Mouse (Mus musculus) ES-CJ7 (cell line): ENCODE measurements at regions not wholly inside any gene's neighbourhood (a gene's known extent, or its start where the extent isn't known, plus 50 kb on each side); places are given as distances from the start of the nearest gene placed in this dataset.

Experiments
- DNase-seq: peaks from one replicate; pipeline ENCODE4 v3.0.0; 2011; ENCODE audit warnings: low read depth, low spot score

DNA sequence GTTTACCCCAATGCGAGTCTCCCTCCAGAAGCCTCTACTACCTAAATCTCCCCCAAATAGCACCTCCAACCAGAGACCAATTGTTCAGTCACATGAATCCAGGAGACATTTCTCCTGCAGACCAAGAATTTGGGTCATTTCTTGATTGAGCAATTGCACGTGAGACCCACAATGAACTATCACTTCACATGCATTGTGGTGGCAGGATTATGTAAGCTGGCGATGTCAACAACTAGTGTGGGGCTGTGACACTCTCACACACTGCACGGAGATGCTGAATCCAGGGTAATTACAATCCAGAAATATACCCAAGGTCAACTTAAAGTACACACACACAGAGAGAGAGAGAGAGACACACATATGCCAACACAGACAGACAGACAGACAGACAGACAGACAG, 148.5 kb upstream of the Dyrk2 start:
- DNase-seq: no peak

DNA sequence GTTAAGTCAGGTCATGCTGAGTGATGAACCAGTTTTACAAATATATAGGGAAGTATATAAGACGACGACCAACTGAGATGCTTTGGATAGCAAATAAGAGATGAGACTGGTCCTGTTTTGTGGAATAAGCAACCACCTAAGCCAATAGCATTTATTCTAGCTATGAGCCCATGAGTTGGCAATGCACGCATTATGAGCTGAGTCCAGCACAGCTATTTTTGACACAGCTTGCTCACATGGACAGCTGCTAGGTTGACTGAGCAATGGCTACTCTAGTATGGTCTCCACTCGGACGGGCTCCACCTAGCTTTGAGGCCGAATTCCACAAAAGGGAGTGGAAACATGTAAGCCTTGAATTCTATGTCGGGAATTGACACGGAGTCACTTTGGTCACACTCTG, 146.1 kb upstream of the Dyrk2 start:
- no peak for DNase-seq

DNA sequence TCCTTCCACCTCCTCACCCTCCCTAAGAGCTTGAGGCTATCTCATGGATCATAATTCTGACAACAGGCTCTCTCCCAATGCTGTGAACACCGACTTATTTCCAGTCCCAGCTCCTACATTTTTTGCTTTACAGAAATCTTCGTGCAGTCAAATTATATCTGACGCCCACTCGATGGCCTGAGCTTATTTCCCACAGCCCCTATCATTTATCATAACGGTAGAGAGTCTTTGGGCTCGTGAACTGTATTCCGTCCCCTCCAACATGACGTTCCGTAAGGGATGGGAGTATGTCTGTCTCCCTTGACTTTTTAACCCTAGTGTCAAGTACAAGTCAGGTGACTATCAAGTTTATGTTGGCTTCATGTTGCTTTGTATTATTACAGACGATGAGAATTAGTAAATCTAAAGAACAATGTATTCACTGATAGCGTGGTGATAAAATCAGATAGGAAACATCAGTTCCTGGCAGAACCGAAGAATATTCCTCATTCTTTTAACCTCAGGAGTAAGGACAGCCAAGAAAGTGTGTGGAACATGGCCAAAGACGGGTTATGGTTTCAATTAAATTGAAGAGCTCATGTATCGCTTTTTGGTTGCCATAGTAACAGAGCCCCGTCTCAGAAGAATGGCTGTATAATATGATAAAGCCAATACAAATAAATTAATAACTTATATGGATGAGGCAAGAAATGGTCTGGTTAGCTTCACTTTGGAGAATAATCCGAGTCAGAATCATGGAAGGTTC, 145.5 kb upstream of the Dyrk2 start:
- DNase-seq: no peak

DNA sequence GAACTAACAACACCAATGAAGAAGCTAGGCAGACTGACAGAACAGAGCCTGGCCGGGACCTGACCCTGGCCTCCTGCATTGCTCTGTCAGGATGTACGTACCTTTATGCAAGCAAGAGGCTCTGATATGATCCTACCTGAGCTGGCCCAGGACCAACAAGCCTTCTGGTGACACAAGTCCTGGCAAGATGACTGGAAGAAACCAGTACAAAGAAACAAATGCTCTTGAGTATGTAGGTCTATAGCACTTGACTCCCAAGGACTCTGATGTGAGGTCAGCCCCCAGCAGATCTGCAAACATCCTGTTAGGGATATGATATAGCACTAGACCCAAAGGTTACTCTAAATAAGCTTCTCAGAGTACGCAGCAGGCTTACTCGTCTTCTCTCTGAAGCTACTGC, 144.7 kb upstream of the Dyrk2 start:
- no peak for DNase-seq

DNA sequence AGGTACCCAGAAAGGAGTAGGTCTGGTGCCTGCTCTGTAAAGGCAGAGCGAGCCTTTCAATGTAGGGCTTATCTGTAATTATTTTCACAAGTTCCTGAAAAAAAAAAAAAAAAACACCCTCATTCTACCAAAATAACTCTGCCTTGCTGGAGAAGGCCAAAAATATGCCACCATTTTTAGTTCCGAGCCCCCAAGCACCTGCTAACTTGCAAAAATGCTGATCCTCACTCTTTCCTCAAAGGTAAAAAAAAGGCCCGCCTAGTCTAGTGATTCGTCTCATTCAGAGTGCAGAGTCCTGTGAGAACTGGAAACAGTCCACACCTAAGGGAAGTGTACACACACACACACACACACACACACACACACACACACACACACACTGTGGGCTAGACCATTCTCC, 143.7 kb upstream of the Dyrk2 start:
- DNase-seq: no peak

DNA sequence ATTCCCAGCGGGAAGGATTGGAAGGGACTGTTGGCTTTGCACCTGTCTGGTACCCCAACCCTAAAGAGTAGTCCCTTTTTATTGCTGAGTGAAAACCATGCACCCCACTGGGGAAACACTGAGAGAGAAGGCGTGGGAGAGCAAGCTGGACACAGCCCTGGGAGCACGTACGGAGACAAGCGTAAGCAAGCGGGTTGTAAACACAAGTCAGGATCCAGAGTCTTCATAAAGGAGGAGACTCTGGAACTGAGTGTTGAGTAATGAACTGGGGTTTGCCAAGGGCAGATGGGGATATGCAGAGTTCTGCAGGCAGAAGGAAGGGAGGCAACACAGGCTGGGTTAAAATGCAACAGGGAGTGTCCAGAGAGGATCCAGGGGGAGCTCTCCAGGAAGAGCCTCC, 141.5 kb upstream of the Dyrk2 start:
- DNase-seq: no peak

DNA sequence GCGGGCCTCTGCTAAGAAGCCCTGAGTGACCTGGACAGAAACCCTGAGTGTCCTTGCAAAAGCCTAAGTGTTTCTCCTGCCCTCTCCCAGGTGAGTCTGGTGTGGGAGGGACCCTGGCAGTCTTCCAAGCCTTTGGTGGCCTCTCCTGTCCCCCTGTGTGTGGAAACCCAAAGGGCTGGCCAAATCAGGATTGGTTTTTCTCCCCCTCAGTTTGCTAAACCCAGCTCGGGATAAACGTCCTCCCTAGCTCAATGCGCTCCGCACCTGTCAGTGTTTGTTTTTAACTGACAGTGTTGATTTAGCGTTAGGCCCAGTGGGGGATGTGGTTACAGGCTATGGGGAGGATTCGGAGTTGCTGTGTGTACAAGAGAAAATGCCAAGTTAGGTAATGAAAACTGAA, 140.9 kb upstream of the Dyrk2 start:
- DNase-seq: no peak

DNA sequence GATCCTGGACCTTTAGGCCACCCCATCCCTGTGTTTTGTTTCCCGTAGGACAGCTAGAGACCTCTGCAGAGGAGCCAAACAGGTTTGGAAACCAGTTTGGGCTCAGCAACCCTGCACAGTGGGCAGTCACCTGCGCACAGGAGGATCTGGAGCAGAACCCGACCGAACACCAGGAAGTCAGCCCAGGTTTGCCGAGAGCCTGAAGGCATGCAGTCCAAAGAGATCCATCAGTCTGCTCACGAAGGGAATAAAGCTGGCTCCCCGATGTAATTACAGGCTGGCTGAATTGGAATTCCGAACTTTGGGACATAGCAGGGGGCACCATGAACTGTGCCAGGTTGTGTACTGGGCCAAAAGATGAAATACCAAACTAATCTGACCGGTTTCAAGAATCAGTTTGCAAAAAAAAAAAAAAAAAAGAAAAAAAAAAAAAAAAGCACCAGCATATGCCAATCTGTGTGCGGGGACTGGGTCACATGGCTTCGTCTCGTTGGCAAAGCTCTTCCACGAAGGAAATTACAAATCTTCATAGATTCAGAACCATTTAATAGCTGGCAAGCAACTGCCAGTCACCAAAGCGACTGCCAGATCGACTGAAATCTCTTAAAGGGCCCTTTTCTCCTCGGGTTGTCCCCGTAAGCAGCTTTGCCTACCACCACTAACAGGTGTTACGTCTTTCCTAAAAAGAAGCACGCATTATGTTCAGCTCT, 137.0 kb upstream of the Dyrk2 start:
- no peak for DNase-seq

DNA sequence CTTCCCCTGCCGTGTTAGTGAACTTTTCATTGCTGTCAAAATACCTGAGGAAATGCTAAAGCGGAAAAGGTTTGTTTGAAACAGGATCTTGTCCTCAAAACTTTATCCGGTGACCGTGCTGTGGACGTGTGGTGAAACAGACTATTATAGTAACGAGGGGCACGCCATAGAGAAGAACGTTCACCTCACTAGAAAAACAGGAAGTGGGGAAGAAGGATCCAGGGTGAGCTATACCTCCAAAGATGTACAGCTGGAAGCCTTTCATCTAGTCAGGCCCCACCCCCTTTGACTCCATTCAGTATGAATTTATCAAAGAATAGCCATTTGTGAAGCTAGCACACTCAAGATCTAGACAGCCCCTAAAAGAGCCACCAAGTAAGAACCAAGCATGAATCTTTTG, 135.5 kb upstream of the Dyrk2 start:
- DNase-seq: no peak

DNA sequence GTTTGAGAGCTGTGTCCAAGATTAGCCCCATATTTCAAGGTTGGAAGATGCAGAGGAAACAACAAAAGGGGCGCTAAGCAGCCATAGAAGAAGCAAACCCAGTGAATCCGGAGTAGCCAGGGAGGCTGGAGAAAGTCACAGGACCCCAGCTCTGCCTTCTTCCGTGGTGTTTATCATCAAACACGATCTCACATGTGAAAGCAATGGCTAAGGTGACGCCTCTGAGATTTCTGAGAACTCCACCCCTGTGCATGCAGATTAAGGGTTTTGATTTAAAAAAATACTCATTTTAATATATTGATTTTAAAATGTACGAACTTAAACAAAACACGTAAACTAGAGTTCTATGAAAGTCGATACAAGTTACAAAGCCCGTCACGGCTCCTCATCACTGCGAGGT, 134.4 kb upstream of the Dyrk2 start:
- DNase-seq: no peak

DNA sequence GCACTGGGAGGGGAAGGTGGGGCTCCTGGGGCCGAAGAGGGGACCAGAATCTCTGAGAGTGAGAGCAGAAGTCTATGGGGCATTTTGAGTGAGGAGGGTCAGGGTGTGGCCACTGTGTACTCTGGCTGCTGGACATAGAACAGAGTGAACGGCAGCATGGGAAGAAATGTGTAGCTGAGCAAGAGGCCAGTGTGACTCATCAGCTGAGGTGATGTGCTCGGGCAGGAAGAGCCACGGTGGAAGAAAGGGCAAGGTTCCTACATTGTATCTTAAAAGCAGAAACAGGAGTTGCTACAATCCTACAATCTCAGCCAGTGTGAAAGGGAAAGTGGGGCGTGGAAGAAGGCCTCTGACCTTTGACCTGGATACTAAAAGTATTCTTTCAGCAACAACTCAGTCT, 133.8 kb upstream of the Dyrk2 start:
- DNase-seq: no peak

DNA sequence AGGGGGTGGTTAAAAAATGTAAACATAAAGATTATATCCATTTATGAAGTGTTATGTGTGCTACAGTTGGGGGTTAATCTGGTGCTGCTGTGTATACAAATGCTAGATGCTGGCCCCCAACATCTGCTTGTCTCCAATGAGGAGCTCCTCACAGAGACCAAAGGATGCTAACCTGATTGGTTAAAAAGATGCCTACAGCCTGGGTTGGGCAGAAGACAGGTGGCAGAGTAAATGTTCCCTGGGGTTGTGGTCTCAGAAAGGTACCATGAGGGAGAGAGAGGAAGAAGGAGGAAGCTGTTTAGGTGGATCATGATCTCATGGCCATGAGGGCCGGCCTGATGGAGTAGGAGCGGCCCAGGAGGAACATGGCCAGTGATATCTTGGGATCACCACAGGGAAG, 133.0 kb upstream of the Dyrk2 start:
- no peak for DNase-seq

DNA sequence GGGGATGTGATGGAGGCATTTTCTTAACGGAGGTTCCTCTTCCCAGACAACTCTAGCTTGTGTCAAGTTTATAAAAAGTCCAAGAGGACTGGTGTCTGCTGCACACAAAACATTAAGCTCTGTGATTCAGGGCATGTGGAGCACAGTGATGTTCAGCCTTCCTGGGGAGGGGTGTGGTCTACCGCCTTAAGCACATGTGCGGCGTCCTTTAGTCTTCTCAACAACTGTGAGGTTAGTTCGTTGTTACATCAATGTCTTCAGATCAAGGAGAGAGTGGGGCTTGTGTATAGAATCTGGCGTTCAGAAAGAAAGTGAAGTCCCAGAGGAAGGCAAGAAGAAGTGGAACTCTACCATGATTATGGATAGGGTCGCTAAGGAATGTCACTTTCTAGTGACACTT, 131.9 kb upstream of the Dyrk2 start:
- DNase-seq: no peak

DNA sequence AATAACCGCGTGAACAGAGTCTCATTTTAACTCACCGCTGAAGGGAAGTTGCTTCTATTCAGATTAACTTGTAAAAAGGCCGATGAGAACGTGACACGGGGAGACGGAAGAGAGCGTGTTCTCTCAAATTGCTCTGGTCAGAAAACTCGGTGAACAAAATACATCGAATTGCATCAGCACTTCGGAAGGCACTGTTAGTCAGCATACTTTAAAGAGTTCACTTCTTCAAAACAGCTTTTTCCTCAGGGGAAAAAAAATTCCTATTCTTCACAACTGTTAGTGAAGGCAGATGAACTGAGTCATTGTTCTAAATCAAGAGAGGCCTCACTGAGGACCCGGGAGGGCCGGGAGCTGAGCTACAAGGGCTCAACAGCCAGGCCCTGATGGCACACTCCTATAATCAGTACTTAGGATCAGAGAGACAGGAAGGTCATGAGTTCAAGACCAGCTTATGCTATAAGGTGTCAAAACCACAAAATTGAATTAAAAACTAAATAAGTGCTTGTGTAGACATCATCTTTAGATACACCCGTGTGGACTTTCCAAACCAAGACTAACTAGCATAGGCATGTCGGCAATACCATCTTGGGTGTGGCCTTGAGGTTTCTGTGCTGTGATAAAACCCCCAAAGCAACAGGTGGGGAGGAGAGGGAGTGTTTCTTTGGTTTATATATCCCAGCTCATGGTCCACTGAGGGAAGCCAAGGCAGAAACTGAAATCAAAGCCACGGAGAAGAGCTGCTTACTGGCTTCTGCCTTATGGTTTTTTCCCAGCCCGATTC, 131.2 kb upstream of the Dyrk2 start:
- DNase-seq: no peak

DNA sequence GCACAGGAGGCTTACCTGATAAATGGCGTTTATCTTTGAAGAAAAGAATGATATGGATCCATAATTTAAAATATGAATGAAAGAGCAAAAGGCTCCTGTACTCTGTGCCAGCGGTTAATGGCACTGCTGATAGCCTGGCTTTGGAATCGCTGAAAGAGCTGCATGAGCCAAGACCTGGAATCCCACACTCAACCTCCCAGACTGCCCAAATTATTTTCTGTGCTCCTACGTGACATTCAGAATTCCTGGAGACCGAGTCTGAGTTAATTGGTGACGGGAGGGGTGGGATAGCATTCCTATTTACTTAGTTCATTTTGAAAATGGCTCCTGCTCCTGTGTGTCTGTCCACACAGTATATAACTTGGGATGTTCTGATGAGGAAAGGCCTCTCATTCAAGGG, 129.0 kb upstream of the Dyrk2 start:
- no peak for DNase-seq

DNA sequence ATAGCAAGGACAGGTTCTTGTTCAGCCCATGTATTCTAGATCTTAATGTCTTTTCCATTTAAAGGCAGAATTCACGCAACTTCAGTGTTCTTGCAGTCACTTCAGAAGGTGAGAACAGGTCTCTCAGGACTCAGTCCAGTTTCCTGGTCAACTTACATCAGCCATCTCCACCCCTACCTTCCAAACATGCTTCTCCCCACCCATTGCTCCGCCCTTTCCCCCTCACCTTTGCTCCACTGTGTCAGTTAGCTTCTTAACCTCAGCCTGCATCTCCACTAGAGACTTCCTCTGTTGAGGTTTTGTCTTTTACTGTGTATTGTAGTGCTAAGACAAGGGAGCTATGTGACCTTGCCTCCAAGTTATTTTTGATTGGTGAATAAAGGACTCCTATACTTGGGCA, 127.0 kb upstream of the Dyrk2 start:
- no peak for DNase-seq

DNA sequence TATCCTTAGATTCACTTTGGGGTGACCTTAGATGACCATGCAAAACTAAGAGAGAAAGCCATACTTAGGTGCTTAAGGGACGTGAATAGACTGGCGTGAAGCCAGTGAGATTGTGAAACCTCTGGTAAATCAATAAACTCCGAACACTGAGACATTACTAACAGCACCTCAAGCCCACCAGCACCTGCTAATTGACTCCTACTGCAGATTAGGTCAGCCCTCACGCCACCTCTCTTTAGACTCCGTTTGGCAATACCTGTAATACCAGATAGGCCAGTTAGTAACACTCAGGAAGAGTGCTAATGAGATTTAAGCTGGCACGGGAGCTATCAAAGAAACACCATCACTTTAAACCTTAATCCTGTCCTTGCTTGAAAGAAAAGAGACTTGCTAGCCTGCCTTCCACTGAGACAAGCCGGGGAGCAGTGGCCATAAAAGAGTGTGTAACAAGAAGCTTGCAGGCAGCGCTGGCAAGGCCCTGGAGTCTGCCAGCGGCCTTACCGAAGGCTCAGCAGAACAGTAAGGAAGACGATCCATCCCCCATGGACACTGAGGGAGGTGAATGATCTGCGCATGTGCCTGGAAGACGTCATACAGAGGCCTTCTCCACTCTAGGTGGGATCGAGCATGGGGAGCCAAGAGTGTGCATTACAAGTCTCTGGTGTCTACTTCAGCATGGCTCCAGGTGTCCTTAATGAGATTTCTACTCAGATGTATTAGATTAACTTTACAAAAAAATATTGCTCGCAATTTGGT, 124.0 kb upstream of the Dyrk2 start:
- no peak for DNase-seq

DNA sequence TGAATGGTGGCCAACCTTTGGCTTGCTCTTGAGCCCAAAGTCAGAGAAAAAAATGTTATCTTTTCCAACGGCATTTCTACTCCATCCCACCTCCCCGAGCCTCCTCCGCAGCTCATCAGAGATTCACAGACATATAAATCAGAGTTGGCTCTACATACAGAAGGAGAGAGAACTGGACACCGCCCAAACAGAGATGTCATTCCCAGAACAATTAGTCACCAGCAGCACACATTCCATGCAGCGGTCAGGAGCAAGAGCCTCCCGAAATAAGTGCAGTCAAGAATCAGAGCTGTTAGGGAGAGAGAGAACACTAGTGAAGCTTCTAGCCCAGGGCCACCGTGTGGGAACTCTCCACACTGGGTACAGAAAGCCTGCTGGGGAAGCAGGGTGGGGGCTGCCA, 121.2 kb upstream of the Dyrk2 start:
- no peak for DNase-seq

DNA sequence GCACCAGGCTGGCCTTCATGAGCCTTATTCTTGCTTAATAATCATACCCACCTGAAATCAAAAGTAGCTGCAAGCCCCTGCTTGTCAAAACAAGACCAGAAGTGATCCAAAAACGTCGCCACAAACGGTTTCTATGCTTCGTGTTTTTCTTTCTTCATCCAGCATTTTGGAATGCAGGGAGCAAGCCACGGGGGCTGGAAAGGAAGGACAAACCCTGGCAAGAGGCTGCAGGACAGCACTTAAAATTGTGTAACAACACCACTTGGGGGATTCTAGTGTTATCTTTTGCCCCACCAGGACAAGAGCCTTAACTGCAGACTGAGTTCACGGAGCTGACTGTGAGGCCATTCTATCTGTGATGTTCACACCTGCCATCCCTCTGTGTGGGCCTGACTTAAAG, 120.5 kb upstream of the Dyrk2 start:
- DNase-seq: no peak

DNA sequence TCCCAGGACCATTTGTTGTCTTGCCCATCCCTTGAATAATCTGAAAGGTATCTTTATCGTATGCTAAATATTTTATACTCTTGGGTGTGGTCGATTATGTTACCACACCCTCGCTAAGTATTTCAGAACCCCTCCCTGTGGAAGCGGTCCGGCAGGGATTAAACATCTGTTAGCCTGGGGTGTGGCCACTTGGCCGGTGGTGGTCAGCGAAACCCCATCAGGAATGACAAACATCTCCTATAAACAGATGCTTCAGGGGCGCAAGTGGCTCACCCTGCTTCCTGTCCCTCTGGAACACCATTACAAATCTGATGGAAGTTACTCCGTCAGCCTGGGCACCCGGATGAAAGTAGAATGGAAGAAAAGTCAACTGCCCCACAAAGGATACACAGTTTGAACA, 119.8 kb upstream of the Dyrk2 start:
- no peak for DNase-seq

DNA sequence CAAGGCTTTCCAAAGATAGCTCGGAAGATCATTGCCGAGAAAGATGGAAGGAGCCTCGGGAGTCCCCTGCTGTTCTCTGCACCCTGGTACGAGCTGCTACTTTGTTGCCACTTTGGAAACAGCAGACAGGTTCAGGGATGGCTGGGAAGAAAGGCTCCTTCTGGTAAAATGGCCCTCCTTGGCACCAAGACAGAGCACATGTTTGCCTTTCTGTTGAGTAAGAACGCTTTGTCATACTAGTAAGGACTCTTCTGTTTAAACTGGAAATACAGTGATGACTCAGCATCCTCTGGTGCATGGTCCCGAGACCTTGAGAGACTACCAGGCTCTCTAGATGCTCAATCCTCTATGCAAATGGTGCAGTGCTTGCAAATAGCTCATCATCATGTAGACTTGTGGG, 118.2 kb upstream of the Dyrk2 start:
- no peak for DNase-seq

DNA sequence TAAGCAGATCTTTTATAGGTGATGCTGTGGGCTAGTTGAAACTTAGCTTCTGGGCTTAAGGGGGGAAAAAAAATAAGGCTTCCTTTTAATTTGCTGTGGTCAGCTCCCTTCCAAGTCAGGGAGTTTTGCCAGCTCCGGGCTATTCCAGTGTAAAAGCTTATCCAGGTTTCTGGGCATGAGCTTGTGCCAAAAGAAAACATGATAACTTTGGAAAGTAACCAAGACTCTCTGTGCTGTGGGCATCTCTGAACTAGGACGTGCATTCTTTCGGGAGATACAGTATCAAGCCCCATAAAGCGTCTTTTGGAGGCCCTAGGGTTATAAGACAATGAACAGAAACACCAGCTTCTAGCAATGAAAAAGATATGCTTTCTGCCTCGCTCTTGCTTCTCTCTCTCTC, 114.6 kb upstream of the Dyrk2 start:
- DNase-seq: no peak
